Mouse (Mus musculus) erythroblast, adult 5-6 weeks (primary cell): ENCODE measurements around the gene Cobl. TPM values are rescaled to one million over a fixed set of nuclear protein-coding genes. Genes with fewer than 3 reads are reported as not detected.

Experiments
- ATAC-seq: replicated peaks from 2 replicates; pipeline ENCODE4 v1.8.0; 2016; ENCODE audit warnings: moderate number of reproducible peaks, mild to moderate bottlenecking, moderate TSS enrichment, inconsistent platforms; ENCODE audit not compliant: poor library complexity, low FRiP score, severe bottlenecking
- total RNA-seq, 2 experiments: library from RNA; stranded (forward) in 1 of 2; stranded (reverse) in 1 of 2; fragments of 150-400 nt in 1 of 2; fragments of 200-764, 138-1000 nt in 1 of 2; gene quantifications; 2 replicates each; pipeline versions ENCODE4 v1.2.3 to v1.2.4; 2015 to 2017; ENCODE audit warnings: low replicate concordance in 2 of 2

The Cobl gene
- total RNA-seq, 2 experiments from 2014 or later = not detected

- ATAC-seq = no peak
Observed at GRCm38 (mm10) chr11:12234876-12235275, 229.9 kb downstream of the Cobl start.

- no peak for ATAC-seq
Observed at GRCm38 (mm10) chr11:12234126-12234525, 230.6 kb downstream of the Cobl start.

- no peak for ATAC-seq
Observed at GRCm38 (mm10) chr11:12232743-12233125, 232.0 kb downstream of the Cobl start.

- ATAC-seq = no peak
Observed at GRCm38 (mm10) chr11:12232041-12232742, 232.6 kb downstream of the Cobl start.

GRCm38 (mm10) chr11:12231481-12232035 is 233.2 kb downstream of the Cobl start:
- ATAC-seq = no peak

- no peak for ATAC-seq
Observed at GRCm38 (mm10) chr11:12229411-12229810, 235.3 kb downstream of the Cobl start.

GRCm38 (mm10) chr11:12227343-12227742 is 237.4 kb downstream of the Cobl start:
- no peak for ATAC-seq

GRCm38 (mm10) chr11:12219594-12220530 is 244.9 kb downstream of the Cobl start:
- ATAC-seq = no peak

- no peak for ATAC-seq
Observed at GRCm38 (mm10) chr11:12216897-12217296, 247.9 kb downstream of the Cobl start.

GRCm38 (mm10) chr11:12215582-12215981 is 249.2 kb downstream of the Cobl start:
- no peak for ATAC-seq

- ATAC-seq = no peak
Observed at GRCm38 (mm10) chr11:12208574-12208973, 256.2 kb downstream of the Cobl start.

GRCm38 (mm10) chr11:12205201-12206161 is 259.3 kb downstream of the Cobl start:
- ATAC-seq = no peak

- ATAC-seq = no peak
Observed at GRCm38 (mm10) chr11:12199441-12199840, 265.3 kb downstream of the Cobl start.

- no peak for ATAC-seq
Observed at GRCm38 (mm10) chr11:12198700-12199349, 265.9 kb downstream of the Cobl start.

- ATAC-seq = no peak
Observed at GRCm38 (mm10) chr11:12198017-12198416, 266.7 kb downstream of the Cobl start.

GRCm38 (mm10) chr11:12197542-12197941 is 267.2 kb downstream of the Cobl start:
- ATAC-seq = no peak

- ATAC-seq = no peak
Observed at GRCm38 (mm10) chr11:12195390-12195789, 269.4 kb downstream of the Cobl start.

GRCm38 (mm10) chr11:12193369-12193768 is 271.4 kb downstream of the Cobl start:
- no peak for ATAC-seq

- ATAC-seq = no peak
Observed at GRCm38 (mm10) chr11:12191386-12191785, 273.4 kb downstream of the Cobl start.
